Mouse (Mus musculus): ENCODE measurements around the gene Cenpu. TPM values are rescaled to one million over a fixed set of nuclear protein-coding genes. Genes with fewer than 3 reads are reported as not detected.

Gene Cenpu
- polyA plus RNA-seq (2015; fragmentation: Nextera tagmentation; extraction: Ambion mirVana): 3.1 and 4.4 TPM in 2 replicates

GRCm38 (mm10) chr8:46551615-46552440, at the start of gene Cenpu:
Gene Cenpu (plus strand): TSS chr8:46552028.

GRCm38 (mm10) chr8:46616879-46617689, 65.3 kb downstream of the Cenpu start, which contains the start of the genes Primpol and Casp3:
Gene Primpol (minus strand): TSS chr8:46617212.
Gene Casp3 (plus strand): TSS chr8:46617291.

Other genes with a start within 250 kb of the Cenpu start
- 150 and 282 TPM in 2 replicates for gene Acsl1, start 81.0 kb upstream of the Cenpu start, polyA plus RNA-seq (2015; fragmentation: Nextera tagmentation; extraction: Ambion mirVana)
- gene Primpol, start 65.2 kb downstream of the Cenpu start, polyA plus RNA-seq (2015; fragmentation: Nextera tagmentation; extraction: Ambion mirVana): 4.6 and 4.9 TPM in 2 replicates
- 27.8 and 31.0 TPM in 2 replicates for gene Casp3, start 65.3 kb downstream of the Cenpu start, polyA plus RNA-seq (2015; fragmentation: Nextera tagmentation; extraction: Ambion mirVana)
- gene Irf2, start 187.7 kb downstream of the Cenpu start, polyA plus RNA-seq (2015; fragmentation: Nextera tagmentation; extraction: Ambion mirVana): 19.3 and 21.3 TPM in 2 replicates